Mouse (Mus musculus) cerebellum, adult 11 months (tissue): Measurements from ENCODE around the gene Acat2.
"Not testable (repeated sequence)": the region's sequence is repeated elsewhere in the genome, so short reads cannot be mapped to it uniquely, and the experiment has no call there.

ENCODE experiments used
- DNase-seq: peaks from one replicate; pipeline ENCODE4 v3.0.0; 2022

Gene Acat2

DNA sequence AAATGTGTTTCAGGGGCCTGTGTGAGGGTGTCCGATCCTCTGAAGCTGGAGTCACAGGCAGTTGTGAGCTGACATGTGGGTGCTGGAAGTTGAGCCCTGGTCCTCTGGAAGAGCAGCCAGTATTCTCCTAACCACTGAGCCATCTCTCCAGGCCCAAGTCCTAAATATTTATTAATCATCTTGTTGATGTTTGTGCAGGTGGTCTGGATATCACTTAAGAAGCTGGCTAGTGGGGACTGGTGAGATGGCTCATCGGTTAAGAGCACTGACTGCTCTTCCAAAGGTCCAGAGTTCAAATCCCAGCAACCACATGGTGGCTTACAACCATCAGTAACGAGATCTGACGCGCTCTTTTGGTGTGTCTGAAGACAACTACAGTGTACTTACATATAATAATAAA is 10.9 kb downstream of the Acat2 start:
- DNase-seq: no peak

DNA sequence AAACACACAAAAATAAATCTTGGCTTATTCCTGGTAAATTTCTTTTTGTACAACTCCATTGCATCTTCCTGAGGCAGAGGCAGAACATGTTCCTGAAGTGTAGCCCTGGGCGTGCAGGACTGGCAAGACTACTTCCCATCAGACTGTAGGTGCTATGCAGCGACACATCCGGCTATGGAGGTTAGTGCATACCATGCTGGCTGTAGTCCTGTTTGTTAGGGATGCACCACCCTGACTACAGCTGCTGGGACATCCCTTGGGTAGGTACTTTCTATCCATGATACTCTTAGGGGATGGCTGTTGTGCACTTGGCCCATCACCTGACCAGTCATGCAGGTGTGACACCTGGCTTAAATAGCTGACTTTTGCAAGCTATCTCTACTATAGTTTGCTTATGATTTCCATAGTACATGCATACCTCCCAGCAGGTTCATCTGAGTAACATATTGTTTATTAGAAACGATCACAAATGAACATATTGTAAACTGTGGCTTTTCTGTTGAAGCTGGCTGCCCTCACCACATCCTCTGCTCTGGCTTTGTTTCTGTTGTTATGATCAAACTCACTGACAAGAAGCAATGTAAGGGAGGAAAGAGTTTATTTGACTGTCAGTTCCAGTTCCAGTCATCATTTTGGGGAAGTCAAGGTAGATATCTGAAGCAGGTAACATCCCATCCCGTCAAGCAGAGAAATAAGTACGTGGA is 17.9 kb downstream of the Acat2 start:
- no peak for DNase-seq

- DNase-seq: no peak
Observed at GRCm38 (mm10) chr17:12941543-12942260, 18.8 kb downstream of the Acat2 start.

DNA sequence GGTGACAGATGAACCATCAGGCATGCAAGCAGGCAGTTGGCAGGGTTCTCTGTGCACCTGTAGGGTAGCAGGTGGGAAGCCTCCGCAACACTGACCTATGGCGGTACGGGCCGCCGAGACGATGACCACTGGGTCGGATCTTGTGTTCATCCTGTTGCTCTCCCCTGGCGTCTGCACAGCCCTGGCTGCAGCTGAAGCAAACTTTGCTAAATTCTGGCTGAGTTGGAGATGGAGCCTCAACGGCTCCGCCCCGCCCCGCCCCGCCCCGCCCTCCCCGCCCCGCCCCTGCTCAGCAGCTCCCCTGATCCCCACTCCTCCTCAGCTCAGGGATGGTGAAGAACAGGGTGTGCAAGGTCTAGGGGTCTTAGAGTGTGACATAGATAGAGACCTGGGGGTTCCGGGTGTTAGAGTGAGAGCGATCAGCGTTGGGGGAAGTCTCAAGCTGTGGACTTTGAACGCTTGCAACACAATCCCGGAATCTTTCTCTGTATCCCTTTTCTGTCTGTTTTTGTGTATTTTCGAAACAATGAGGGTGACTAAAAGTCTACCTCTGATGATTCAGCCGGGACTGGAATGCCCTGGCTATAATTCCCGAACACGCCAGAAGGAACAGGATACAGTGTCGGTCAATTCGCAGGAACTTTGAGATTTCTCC is 20.3 kb downstream of the Acat2 start, which contains the start of gene Acat3:
Gene Acat3 (minus strand): TSS at position 450 of the 655 bp plus-strand sequence.
- DNase-seq: peak; percentile 50

- DNase-seq: not testable (repeated sequence)
Observed at GRCm38 (mm10) chr17:12939377-12940148, 21.0 kb downstream of the Acat2 start.

DNA sequence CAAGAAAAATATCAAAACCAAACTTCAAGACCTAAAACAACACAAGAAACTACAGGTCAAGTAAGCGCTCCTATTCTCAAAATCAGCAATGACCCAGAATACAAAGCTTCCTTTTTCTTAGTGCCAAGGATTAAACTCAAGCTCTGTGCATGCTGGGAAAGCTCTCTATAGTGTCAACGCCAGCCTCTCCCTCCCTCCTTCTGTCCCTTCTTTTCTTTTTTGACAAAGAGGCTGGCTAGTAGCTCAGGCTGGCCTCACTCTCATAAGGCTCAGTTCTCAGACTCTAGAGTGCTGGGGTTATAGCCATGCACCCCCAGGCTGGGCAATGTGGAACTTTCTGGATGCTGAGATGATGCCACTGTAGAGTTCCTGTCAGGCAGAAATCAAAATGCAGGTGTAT is 22.5 kb downstream of the Acat2 start:
- no peak for DNase-seq

DNA sequence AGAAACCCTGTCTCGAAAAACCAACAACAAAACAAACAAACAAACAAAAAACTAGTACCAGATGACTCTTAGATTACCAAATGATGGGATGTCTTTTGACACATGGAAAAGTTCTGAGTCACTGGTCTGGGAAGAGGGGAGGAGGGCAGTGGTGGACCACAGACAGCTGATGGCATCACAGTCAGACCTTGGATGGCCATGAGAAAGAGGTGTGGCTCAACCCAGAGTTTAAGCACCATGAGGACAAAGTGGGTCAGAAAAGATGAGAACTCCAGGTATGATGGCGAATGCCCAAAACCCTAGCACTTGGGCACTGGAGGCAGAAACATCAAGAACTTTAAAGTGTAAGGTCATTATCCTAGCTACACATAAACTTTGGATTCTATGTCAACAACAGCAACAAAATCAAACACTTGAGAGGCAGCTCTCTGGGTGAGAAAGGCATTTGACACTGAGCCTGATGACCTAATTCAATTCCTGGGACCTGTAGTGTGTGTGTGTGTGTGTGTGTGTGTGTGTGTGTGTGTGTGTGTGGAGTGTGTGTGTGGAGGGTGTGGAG is 23.1 kb downstream of the Acat2 start:
- DNase-seq: no peak

GRCm38 (mm10) chr17:12935719-12936118 is 24.8 kb downstream of the Acat2 start:
- no peak for DNase-seq

- DNase-seq: not testable (repeated sequence)
Observed at GRCm38 (mm10) chr17:12931576-12931975, 29.0 kb downstream of the Acat2 start.

GRCm38 (mm10) chr17:12925703-12926180 is 34.8 kb downstream of the Acat2 start:
- DNase-seq: no peak

- no peak for DNase-seq
Observed at GRCm38 (mm10) chr17:12925001-12925400, 35.5 kb downstream of the Acat2 start.

DNA sequence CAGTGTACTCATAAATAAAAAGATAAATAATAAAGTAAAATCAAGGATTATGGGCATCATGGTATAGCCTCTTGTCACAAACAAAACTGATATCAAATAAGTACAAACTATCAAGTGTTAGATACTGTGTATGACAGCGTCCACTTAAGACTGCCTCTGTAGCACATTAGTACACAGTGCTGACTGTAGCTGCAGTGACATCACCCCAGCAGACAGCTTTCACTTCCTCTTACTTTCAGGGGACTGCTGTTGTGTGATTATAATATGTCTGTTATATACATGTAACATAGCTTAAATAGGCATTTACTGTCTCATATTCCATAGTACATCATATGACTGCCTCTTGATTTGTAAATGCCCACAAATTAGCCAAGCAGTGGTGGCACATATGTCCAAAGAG is 39.5 kb downstream of the Acat2 start:
- no peak for DNase-seq

DNA sequence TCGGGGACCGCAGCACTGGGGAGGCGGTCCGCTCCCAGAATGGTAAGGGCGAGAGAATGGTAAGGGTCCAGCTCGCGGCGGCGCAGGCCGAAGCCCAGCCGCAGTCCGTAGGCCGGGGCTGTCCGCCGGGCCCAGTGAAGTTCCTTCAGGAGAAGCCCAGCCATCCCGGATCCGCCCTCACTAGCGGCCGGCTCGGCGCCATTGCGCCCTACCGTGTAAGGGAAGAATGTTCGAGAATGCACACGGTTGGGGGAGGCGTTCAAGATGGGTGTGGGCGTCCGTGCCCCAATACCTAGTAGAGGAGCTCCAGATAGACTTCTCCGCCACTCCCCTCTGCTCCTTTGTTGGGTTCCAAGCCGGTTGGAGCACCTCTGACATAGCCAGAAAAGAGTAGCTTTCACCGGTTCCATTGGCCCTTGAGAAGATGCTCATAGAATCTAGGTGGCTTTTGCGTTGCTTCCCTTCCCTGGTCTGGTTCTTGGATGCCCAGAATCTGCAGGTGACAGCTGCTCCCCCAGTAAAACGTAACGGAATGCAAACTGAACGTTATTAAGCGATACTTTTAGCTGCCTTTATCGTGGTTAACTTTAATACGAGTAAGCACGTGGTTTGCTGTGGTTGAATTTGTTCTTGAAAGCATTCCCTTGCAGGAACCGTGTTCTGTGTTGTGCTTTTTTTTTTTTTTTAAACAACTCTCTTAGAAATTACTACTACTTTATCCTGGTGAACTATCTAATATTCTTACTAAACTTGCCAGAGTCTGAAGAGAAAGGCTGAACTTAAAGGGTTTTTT is 43.8 kb downstream of the Acat2 start:
- DNase-seq: no peak

DNA sequence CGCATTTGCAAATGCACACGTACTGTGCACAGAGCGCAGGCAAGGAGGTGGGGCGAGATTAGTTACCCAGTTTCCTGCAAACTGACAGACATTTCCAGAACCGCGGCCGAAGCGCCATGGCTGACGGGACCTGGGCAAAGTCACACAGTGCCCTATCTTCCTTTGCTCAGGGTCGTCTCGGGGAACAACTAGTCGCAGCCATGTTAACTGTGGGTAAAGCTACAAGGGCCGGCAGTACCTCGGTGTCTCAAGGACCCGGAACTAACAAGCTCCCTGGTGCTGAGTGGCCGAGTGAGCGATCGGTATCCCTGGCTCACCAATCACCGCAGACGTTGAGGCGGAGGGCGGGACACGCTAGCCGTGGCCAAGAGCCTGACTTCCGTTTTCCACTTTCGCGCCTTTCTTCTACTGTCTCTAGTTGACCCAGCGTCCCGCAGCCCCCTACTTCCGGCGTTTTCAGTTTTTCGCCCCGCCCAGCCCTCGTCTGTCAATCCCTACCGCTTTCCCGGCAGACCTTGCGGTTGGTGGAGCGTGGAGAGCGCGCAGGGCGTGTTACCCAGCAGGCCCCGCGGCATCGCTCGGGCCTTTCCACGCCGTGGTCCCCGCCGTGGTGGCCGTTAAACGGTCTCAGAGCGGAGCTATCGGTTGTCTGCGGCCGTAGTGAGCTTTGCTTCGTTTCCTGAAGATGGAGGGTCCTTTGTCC is 44.5 kb downstream of the Acat2 start, which contains the start of gene Mrpl18:
Gene Mrpl18 (minus strand): TSS at position 465 of the 703 bp plus-strand sequence.
- peak; percentile 98 for DNase-seq

- DNase-seq: no peak
Observed at GRCm38 (mm10) chr17:12915488-12915880, 45.1 kb downstream of the Acat2 start, which contains the start of gene Tcp1. TSS of gene Tcp1 (plus strand) at chr17:12915701.

GRCm38 (mm10) chr17:12910391-12910790 is 50.2 kb downstream of the Acat2 start:
- no peak for DNase-seq

- DNase-seq: no peak
Observed at GRCm38 (mm10) chr17:12909361-12910280, 50.9 kb downstream of the Acat2 start, which contains the start of gene Pnldc1. TSS of gene Pnldc1 (minus strand) at chr17:12910230.

- DNase-seq: no peak
Observed at GRCm38 (mm10) chr17:12906436-12906835, 54.1 kb downstream of the Acat2 start.

GRCm38 (mm10) chr17:12905810-12906209 is 54.7 kb downstream of the Acat2 start:
- DNase-seq: no peak

DNA sequence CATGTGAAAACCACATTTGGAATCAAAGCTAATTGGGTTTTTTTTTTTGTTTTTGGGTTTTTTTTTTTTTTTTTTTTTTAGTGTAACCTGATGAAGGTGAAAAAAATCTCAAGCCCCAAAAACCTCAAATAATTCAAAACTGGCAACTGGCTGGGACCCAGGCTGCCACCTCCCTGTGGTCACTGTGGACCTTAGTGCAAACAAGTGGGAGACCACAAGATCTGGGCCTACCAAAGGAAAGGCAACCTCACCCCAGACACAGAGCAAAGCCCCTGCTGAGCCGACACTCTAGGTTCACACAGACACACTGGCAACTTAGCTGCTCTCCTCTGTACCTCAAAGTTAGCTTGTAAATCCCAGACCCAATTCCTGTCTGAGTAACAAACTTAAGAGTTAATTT is 56.2 kb downstream of the Acat2 start:
- no peak for DNase-seq
